Mouse (Mus musculus) skeletal muscle tissue, postnatal 0 days (tissue): ENCODE results near the gene Ggn. TPM values are rescaled to one million over a fixed set of nuclear protein-coding genes. Genes with fewer than 3 reads are reported as not detected.

ENCODE experiments used
- polyA plus RNA-seq: library from polyadenylated mRNA; unstranded; fragments of >200 nt; fragmentation: Nextera tagmentation; extraction: Ambion mirVana; gene quantifications from 2 replicates; pipeline ENCODE4 v1.2.1, GENCODE M21; 2015

Gene Ggn
- polyA plus RNA-seq: 0.17 and 0.23 TPM in 2 replicates

GRCm38 (mm10) chr7:29170066-29170754, at the start of gene Ggn, which contains the start of gene Spred3:
Ggn (plus strand) TSS chr7:29170210.
Spred3 (minus strand) TSS chr7:29170411.

GRCm38 (mm10) chr7:29124970-29125369, 45.0 kb upstream of the Ggn start, which contains the start of gene Ryr1:
Ryr1 (minus strand) TSS chr7:29125179.

GRCm38 (mm10) chr7:29134693-29135386, 35.2 kb upstream of the Ggn start, which contains the start of gene Rasgrp4:
Rasgrp4 (plus strand) TSS chr7:29134851.

GRCm38 (mm10) chr7:29155838-29156782, 13.9 kb upstream of the Ggn start, which contains the start of gene Fam98c:
Fam98c (minus strand) TSS chr7:29156234.

GRCm38 (mm10) chr7:29180077-29180853, 10.3 kb downstream of the Ggn start, which contains the start of gene Psmd8:
Psmd8 (minus strand) TSS chr7:29180701.

GRCm38 (mm10) chr7:29213675-29214082, 43.7 kb downstream of the Ggn start, which contains the start of gene Catsperg1:
Catsperg1 (minus strand) TSS chr7:29214035.

Other genes starting within 250 kb of the Ggn start
- gene Actn4, start 207.9 kb upstream of the Ggn start, polyA plus RNA-seq: 91.4 and 114 TPM in 2 replicates
- 221 and 242 TPM in 2 replicates for gene Eif3k, start 188.3 kb upstream of the Ggn start, polyA plus RNA-seq
- 1.1 and 1.5 TPM in 2 replicates for gene Map4k1, start 188.2 kb upstream of the Ggn start, polyA plus RNA-seq
- 43.5 and 66.7 TPM in 2 replicates for gene Ryr1, start 45.0 kb upstream of the Ggn start, polyA plus RNA-seq
- gene Rasgrp4, start 35.4 kb upstream of the Ggn start, polyA plus RNA-seq: 0.41 and 0.74 TPM in 2 replicates
- gene Fam98c, start 14.0 kb upstream of the Ggn start, polyA plus RNA-seq: 22.1 and 24.3 TPM in 2 replicates
- 0.67 and 0.69 TPM in 2 replicates for gene Spred3, start 201 bp downstream of the Ggn start, polyA plus RNA-seq
- gene Psmd8, start 10.5 kb downstream of the Ggn start, polyA plus RNA-seq: 257 and 271 TPM in 2 replicates
- gene Catsperg1, start 43.8 kb downstream of the Ggn start, polyA plus RNA-seq: 0.45 and 0.82 TPM in 2 replicates
- gene Kcnk6, start 62.3 kb downstream of the Ggn start, polyA plus RNA-seq: 1.2 and 1.4 TPM in 2 replicates
- gene Yif1b, start 68.1 kb downstream of the Ggn start, polyA plus RNA-seq: 107 and 109 TPM in 2 replicates
- gene 2200002D01Rik, start 78.3 kb downstream of the Ggn start, polyA plus RNA-seq: 2.9 and 4.1 TPM in 2 replicates
- 13.9 and 17.5 TPM in 2 replicates for gene Spint2, start 111.7 kb downstream of the Ggn start, polyA plus RNA-seq
- 14.4 and 16.7 TPM in 2 replicates for gene Ppp1r14a, start 119.1 kb downstream of the Ggn start, polyA plus RNA-seq
- gene Dpf1, start 133.7 kb downstream of the Ggn start, polyA plus RNA-seq: 2.7 and 2.9 TPM in 2 replicates